Mouse (Mus musculus) heart, postnatal 0 days (tissue): Measurements from ENCODE around the gene Abcf1. TPM values are rescaled to one million over a fixed set of nuclear protein-coding genes. Genes with fewer than 3 reads are reported as not detected.

Experiments used
- ATAC-seq: fragments of 200-750 bp; cut with Nextera tagmentation; 2 replicates; pipeline ENCODE4 v1.8.0; 2017; ENCODE audit warnings: low read depth, moderate number of reproducible peaks, moderate library complexity; ENCODE audit not compliant: insufficient read depth
- DNase-seq: peaks from one replicate; pipeline ENCODE4 v3.0.0-alpha.2; 2016; ENCODE audit warnings: low spot score
- H3K27ac ChIP-seq: fragments of 300-500 bp; sonication (generic); 2 replicates; pipeline ENCODE4 v1.5.1; 2014; ENCODE audit warnings: low read depth, mild to moderate bottlenecking
- H3K27me3 ChIP-seq: fragments of 300-500 bp; sonication (generic); 2 replicates; pipeline ENCODE4 v1.6.1; 2014; ENCODE audit warnings: low read length, mixed read lengths; ENCODE audit not compliant: control insufficient read depth, insufficient read depth
- H3K36me3 ChIP-seq: fragments of 300-500 bp; sonication (generic); replicated peaks from 2 replicates; pipeline ENCODE4 v1.6.1; 2014; ENCODE audit warnings: low read length, mixed read lengths; ENCODE audit not compliant: control insufficient read depth, insufficient read depth
- H3K4me1 ChIP-seq: fragments of 300-500 bp; sonication (generic); 2 replicates; pipeline ENCODE4 v1.6.1; 2014; ENCODE audit warnings: antibody characterized with exemption; ENCODE audit not compliant: control insufficient read depth, insufficient read depth
- H3K4me2 ChIP-seq: fragments of 300-500 bp; sonication (generic); 2 replicates; pipeline ENCODE4 v1.6.1; 2014; ENCODE audit warnings: low read depth, mild to moderate bottlenecking, low read length, moderate library complexity
- H3K4me3 ChIP-seq: fragments of 300-500 bp; sonication (generic); 2 replicates; pipeline ENCODE4 v1.5.1; 2014; ENCODE audit warnings: low read depth, low read length
- H3K9ac ChIP-seq: fragments of 300-500 bp; sonication (generic); replicated peaks from 2 replicates; pipeline ENCODE4 v1.6.1; 2014; ENCODE audit warnings: low read depth, low read length, mixed read lengths
- H3K9me3 ChIP-seq: fragments of 300-500 bp; sonication (generic); replicated peaks from 2 replicates; pipeline ENCODE4 v1.6.1; 2016; ENCODE audit warnings: low read length; ENCODE audit not compliant: control insufficient read depth
- CTCF ChIP-seq: IDR thresholded peaks from 2 replicates; pipeline ENCODE4 v1.5.1; 2016; ENCODE audit warnings: antibody characterized with exemption, control low read depth, low read depth
- EP300 ChIP-seq: IDR thresholded peaks from 2 replicates; pipeline ENCODE4 v1.6.1; 2016; ENCODE audit warnings: antibody characterized with exemption, low read depth
- WGBS: fragments of 180-500 bp; shearing (Covaris S2); extraction: QIAGEN DNeasy Blood & Tissue Kit; methylation state at CpG from one replicate; pipeline ENCODE4 v1.1.7; 2014; 5-methylcytosine and 5-hydroxymethylcytosine counted together
- polyA plus RNA-seq: library from polyadenylated mRNA; unstranded; fragments of >200 nt; fragmentation: Nextera tagmentation; extraction: Ambion mirVana; gene quantifications from 2 replicates; pipeline ENCODE4 v1.2.1, GENCODE M21; 2015
- total RNA-seq: library from RNA; depleted of rRNA; stranded (reverse); fragments of >200 nt; gene quantifications from 2 replicates; pipeline ENCODE4 v1.2.3, GENCODE M21; 2014; ENCODE audit warnings: low replicate concordance

Gene Abcf1
- total and polyA plus RNA-seq, 2 experiments from 2014 or later: 47.0 to 74.5 TPM

- H3K9ac ChIP-seq: no peak overlapping the region
- H3K36me3 ChIP-seq: no peaks in the 10 kb centered on the region
- no peak for TF ChIP-seq CTCF
- TF ChIP-seq EP300: no peak
- no peak overlapping the region for H3K4me3 ChIP-seq
- ATAC-seq (no peak), DNase-seq (no peak)
- H3K4me1 ChIP-seq: no peaks in the 10 kb centered on the region
- H3K27me3 ChIP-seq: no peaks in the 10 kb centered on the region
- no peaks in the 10 kb centered on the region for H3K9me3 ChIP-seq
- H3K27ac ChIP-seq: no peak overlapping the region
- no peak overlapping the region for H3K4me2 ChIP-seq
- 94% methylated on average over 7 of the region's 7 CpGs for WGBS
Observed at GRCm38 (mm10) chr17:36003331-36003730, 33.8 kb upstream of the Abcf1 start.

- Histone ChIP-seq H3K27me3 (no peaks in the 10 kb centered on the region), H3K27ac (no peak overlapping the region), H3K9me3 (no peaks in the 10 kb centered on the region), H3K36me3 (no peaks in the 10 kb centered on the region), H3K9ac (no peak overlapping the region), H3K4me1 (peaks cover 6% of the 10 kb centered on the region; the same call in 1 of the 2 replicates), H3K4me2 (no peak overlapping the region), H3K4me3 (no peak overlapping the region)
- no peak for DNase-seq
- WGBS: 91% methylated on average over 6 of the region's 6 CpGs
- TF ChIP-seq CTCF (no peak), EP300 (no peak)
- ATAC-seq: no peak
Observed at GRCm38 (mm10) chr17:36001966-36002365, 32.4 kb upstream of the Abcf1 start.

GRCm38 (mm10) chr17:36001121-36001897, 31.7 kb upstream of the Abcf1 start:
- no peak for ATAC-seq
- H3K27ac ChIP-seq: no peak overlapping the region
- no peak overlapping the region for H3K4me3 ChIP-seq
- no peak for DNase-seq
- WGBS: 93% methylated on average over 12 of the region's 12 CpGs
- H3K36me3 ChIP-seq: no peaks in the 10 kb centered on the region
- H3K9ac ChIP-seq: no peak overlapping the region
- no peaks in the 10 kb centered on the region for H3K9me3 ChIP-seq
- H3K4me1 ChIP-seq: peaks cover 6% of the 10 kb centered on the region; the same call in 1 of the 2 replicates
- no peak for TF ChIP-seq CTCF
- TF ChIP-seq EP300: no peak
- no peaks in the 10 kb centered on the region for H3K27me3 ChIP-seq
- no peak overlapping the region for H3K4me2 ChIP-seq

GRCm38 (mm10) chr17:36000349-36000748, 30.8 kb upstream of the Abcf1 start:
- Histone ChIP-seq H3K4me3 (no peak overlapping the region), H3K4me2 (no peak overlapping the region), H3K27ac (no peak overlapping the region), H3K27me3 (no peaks in the 10 kb centered on the region), H3K36me3 (no peaks in the 10 kb centered on the region), H3K9me3 (no peaks in the 10 kb centered on the region), H3K4me1 (peaks cover 6% of the 10 kb centered on the region; the same call in 1 of the 2 replicates), H3K9ac (no peak overlapping the region)
- 73% methylated on average over 4 of the region's 4 CpGs for WGBS
- ATAC-seq: no peak
- no peak for TF ChIP-seq EP300
- no peak for TF ChIP-seq CTCF
- DNase-seq: no peak

GRCm38 (mm10) chr17:35999356-35999755, 29.8 kb upstream of the Abcf1 start:
- no peak overlapping the region for H3K9ac ChIP-seq
- WGBS: 37% methylated on average over 7 of the region's 7 CpGs
- TF ChIP-seq EP300 (no peak), CTCF (no peak)
- H3K36me3 ChIP-seq: no peaks in the 10 kb centered on the region
- H3K4me2 ChIP-seq: 0 out of 2 replicates have a peak overlapping the region, but pooled peaks have one; percentile 6
- no peaks in the 10 kb centered on the region for H3K27me3 ChIP-seq
- peaks cover 12% of the 10 kb centered on the region for H3K4me1 ChIP-seq
- H3K4me3 ChIP-seq: no peak overlapping the region
- no peak overlapping the region for H3K27ac ChIP-seq
- ATAC-seq (no peak; the same call in 1 of the 2 replicates), DNase-seq (no peak)
- no peaks in the 10 kb centered on the region for H3K9me3 ChIP-seq
